Mouse (Mus musculus) thymus, postnatal 25 days (tissue): Measurements from ENCODE around the gene Mblac2.
"Not testable (repeated sequence)": the region's sequence is repeated elsewhere in the genome, so short reads cannot be mapped to it uniquely, and the experiment has no call there.

Source experiments
- DNase-seq: peaks from one replicate; pipeline ENCODE4 v3.0.0; 2022

Mblac2 gene

GRCm38 (mm10) chr13:81710775-81711545, at the start of gene Mblac2, which contains the start of gene Polr3g:
TSS of gene Mblac2 (plus strand) at chr13:81711341.
TSS of gene Polr3g (minus strand) at chr13:81711013.
- DNase-seq: peak; percentile 99

- no peak for DNase-seq
These were observed 47.4 kb upstream of the Mblac2 start for GRCm38 (mm10) chr13:81663566-81664330.

- no peak for DNase-seq
These were observed 46.8 kb upstream of the Mblac2 start for GRCm38 (mm10) chr13:81664331-81664698.

GRCm38 (mm10) chr13:81667713-81668112, 43.4 kb upstream of the Mblac2 start:
- DNase-seq: no peak

GRCm38 (mm10) chr13:81675333-81675732, 35.8 kb upstream of the Mblac2 start:
- DNase-seq: no peak

GRCm38 (mm10) chr13:81683107-81683506, 28.0 kb upstream of the Mblac2 start:
- DNase-seq: no peak

GRCm38 (mm10) chr13:81684258-81684657, 26.9 kb upstream of the Mblac2 start:
- DNase-seq: no peak

GRCm38 (mm10) chr13:81684884-81685283, 26.3 kb upstream of the Mblac2 start:
- DNase-seq: no peak

- no peak for DNase-seq
These were observed 21.6 kb upstream of the Mblac2 start for GRCm38 (mm10) chr13:81689587-81689986.

- DNase-seq: peak; percentile 19
These were observed 20.7 kb upstream of the Mblac2 start for GRCm38 (mm10) chr13:81690477-81690876.

- DNase-seq: no peak
These were observed 19.5 kb upstream of the Mblac2 start for GRCm38 (mm10) chr13:81691606-81692005.

- no peak for DNase-seq
These were observed 16.7 kb upstream of the Mblac2 start for GRCm38 (mm10) chr13:81694446-81694845.

GRCm38 (mm10) chr13:81703148-81703547, 8.0 kb upstream of the Mblac2 start:
- DNase-seq: no peak

- DNase-seq: no peak
These were observed 7.5 kb upstream of the Mblac2 start for GRCm38 (mm10) chr13:81703621-81704020.

- DNase-seq: no peak
These were observed 4.8 kb upstream of the Mblac2 start for GRCm38 (mm10) chr13:81706311-81706710.

GRCm38 (mm10) chr13:81709805-81710204, 1.3 kb upstream of the Mblac2 start:
- DNase-seq: no peak

- no peak for DNase-seq
These were observed 875 bp upstream of the Mblac2 start for GRCm38 (mm10) chr13:81710266-81710665.

GRCm38 (mm10) chr13:81711546-81712371, 618 bp downstream of the Mblac2 start:
- peak; percentile 32 for DNase-seq

- no peak for DNase-seq
These were observed 2.8 kb downstream of the Mblac2 start for GRCm38 (mm10) chr13:81713896-81714295.

GRCm38 (mm10) chr13:81728141-81728540, 17.0 kb downstream of the Mblac2 start:
- DNase-seq: not testable (repeated sequence)

GRCm38 (mm10) chr13:81729102-81729501, 18.0 kb downstream of the Mblac2 start:
- no peak for DNase-seq

- no peak for DNase-seq
These were observed 19.2 kb downstream of the Mblac2 start for GRCm38 (mm10) chr13:81730362-81730761.

- DNase-seq: no peak
These were observed 25.5 kb downstream of the Mblac2 start for GRCm38 (mm10) chr13:81736606-81737005.
